Mouse (Mus musculus) cerebellum, postnatal 36 days (tissue): ENCODE data around the gene Rhobtb3.
"Not testable (repeated sequence)": the region's sequence is repeated elsewhere in the genome, so short reads cannot be mapped to it uniquely, and the experiment has no call there.

Experiments used
- DNase-seq, 2 experiments: peaks; one replicate each; pipeline ENCODE4 v3.0.0; 2021 to 2022; ENCODE audit warnings: mixed read lengths in 2 of 2

The Rhobtb3 gene

DNA sequence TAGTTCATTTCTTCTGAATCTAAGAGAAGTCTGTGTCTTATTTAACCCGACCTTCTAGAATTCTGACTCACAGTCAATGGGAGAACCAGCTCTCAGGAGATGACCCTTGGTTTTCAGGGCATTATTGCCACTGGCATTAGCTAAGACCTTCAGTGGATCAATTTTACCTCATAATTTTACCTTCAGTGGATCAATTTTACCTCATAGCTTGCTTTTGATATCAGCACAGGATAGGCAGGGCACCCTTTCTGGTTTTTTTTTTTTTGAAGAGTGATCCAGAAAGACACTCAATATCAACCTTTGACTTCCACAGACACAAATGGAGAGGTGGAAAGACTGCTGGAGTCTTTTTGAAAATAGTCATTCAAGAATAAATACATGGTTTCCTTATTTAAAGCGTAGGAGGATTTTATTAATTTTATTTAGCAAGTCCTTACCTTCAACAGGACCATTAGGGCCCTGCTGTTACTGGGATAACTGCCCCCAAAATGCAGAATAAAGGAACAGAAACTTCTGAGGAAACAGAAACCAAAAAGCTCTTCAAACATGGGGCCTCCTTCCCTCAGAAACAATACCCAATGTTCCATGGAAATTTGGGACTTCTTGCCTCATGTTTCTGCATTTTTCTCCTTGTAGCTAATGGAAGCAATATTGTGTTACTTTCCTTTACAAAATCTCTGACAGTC is 98.7 kb downstream of the Rhobtb3 start:
- no peak for DNase-seq

DNA sequence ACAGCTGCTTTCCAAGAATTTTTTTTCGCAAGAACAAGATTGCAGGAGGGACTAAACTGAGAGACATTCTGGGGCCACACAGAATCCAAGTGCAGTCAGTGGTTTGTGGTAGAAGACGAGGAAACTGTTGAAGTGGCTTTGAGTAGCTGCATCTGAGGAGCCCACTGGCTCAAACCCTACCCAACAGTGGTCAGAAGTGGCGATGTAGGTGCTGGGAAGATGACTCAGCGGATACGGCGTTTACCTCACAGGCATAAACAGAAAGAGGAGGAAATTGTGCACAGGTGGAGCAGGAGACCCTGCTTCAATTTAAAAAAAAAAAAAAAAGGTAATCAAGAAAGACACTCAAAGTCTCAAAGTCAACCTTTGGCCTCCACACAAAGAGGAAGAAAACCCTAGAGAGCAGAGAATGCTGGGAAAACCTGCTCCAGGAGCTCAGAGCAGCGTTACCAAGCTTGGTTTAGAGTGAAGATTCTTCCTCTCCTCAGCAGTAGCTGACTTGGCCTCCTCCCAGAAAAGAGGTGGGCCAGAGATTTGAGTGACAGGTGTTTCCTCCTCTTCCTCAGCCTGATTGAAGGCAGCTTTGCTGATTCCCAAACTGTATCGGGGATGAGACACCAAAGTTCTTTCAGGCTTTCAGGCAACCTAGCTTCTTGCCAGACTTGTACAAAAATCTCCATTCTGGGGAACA is 99.6 kb downstream of the Rhobtb3 start:
- no peak for DNase-seq

- no peak for DNase-seq
These were observed 100.4 kb downstream of the Rhobtb3 start for GRCm38 (mm10) chr13:75843331-75843730.

GRCm38 (mm10) chr13:75841950-75842349 is 101.8 kb downstream of the Rhobtb3 start:
- no peak for DNase-seq

GRCm38 (mm10) chr13:75840752-75841285 is 102.9 kb downstream of the Rhobtb3 start:
- DNase-seq = no peak

DNA sequence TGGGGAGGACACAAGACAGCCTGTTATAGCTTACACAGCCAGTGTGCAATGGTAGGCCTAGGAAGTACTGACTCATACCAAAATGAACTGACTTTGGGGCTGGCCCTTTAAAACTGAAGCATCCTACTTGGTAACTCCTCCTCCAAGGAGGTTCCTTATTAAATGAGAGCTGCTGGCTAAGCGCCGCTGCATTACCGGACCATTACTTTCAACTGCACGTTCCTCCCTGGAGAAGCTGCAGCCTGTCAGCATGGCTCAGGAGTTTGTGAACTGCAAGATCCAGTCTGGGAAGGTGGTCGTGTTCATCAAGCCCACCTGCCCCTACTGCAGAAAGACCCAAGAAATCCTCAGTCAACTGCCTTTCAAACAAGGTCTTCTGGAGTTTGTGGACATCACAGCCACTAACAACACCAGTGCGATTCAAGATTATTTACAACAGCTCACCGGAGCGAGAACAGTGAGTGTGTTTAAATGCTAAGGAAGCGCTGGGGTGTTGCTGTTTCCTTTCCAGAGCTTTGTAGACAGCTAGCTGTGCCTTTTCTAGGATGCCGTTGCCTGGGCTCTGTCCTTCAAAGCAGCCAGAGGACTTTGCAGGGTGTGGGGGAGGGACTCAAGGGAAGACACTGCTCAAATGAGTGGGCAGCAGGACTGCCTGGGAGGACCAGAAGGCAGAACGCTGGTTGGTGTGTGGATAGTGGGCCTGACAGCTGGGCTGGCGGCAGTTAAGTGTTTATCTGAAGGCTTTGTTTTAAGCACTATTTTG is 103.8 kb downstream of the Rhobtb3 start, which contains the start of gene Glrx:
Glrx (plus strand) TSS at position 150 of the 763 bp plus-strand sequence.
- peak; percentile 65 to 73 for DNase-seq

GRCm38 (mm10) chr13:75838506-75838905 is 105.2 kb downstream of the Rhobtb3 start:
- DNase-seq = no peak

GRCm38 (mm10) chr13:75835461-75835860 is 108.3 kb downstream of the Rhobtb3 start:
- no peak for DNase-seq

DNA sequence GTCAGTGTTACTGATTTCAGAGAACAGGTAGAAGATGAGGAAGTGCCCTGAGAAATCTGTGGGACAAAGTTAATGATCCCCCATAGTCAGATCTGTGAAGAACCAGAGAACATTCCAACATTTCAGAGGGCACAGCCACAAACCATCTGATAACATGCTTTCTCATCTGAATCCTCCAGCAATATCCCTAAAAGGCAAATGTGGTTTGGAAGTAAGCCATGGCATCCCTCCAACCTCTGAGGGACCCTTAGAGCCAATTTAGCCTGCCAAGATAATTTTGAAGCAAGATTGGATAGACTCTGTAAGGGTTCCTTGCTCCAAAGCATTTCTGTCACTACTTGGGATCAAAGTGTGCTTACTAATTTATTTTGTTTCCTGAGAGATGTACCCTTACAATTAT is 110.2 kb downstream of the Rhobtb3 start:
- DNase-seq = no peak

GRCm38 (mm10) chr13:75832697-75833096 is 111.0 kb downstream of the Rhobtb3 start:
- no peak for DNase-seq

GRCm38 (mm10) chr13:75831710-75832109 is 112.0 kb downstream of the Rhobtb3 start:
- no peak for DNase-seq

- DNase-seq = no peak
These were observed 113.0 kb downstream of the Rhobtb3 start for GRCm38 (mm10) chr13:75830708-75831107.

- DNase-seq = no peak
These were observed 118.3 kb downstream of the Rhobtb3 start for GRCm38 (mm10) chr13:75825388-75825787.

GRCm38 (mm10) chr13:75824611-75825319 is 119.0 kb downstream of the Rhobtb3 start:
- no peak for DNase-seq

GRCm38 (mm10) chr13:75823201-75823600 is 120.5 kb downstream of the Rhobtb3 start:
- no peak for DNase-seq

DNA sequence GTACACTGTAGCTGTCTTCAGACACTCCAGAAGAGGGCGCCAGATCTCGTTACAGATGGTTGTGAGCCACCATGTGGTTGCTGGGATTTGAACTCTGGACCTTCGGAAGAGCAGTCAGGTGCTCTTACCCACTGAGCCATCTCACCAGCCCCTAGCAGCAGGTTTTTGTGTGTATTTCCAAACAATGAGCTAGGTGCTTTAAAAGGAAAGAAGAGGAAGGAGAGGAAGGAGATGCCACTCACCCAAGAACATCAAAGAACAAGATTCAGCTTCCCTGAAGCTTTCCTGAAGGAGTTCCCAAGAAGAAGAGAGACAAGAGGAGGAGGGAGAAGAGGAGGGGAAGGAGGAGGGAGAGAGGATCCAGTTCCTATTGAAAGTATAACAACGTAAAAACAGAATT is 121.4 kb downstream of the Rhobtb3 start:
- DNase-seq = not testable (repeated sequence)

- DNase-seq = no peak
These were observed 123.8 kb downstream of the Rhobtb3 start for GRCm38 (mm10) chr13:75819898-75820297.
